ENCODE assay signal across 25 mouse cellular contexts in the genomic region with DNA sequence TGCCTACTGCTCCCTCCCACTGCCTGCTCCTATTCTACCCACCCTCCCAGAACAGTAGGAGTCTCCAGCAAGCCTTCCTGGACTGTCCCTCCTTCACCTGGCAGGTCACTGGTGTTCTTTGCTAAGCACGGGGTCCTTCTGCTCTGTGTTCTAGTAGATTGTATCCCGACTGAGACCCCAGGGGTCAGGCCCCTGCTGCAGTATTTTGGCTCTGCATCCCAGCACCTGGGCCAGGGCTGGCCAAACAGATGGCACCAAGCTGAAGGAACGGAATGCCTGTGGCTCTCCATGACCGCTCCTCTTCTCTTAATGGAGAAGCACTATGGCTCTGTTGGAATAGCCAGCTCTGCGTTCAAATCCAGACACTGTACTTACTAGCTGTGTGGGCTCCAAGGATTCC. TPM values are rescaled to one million over a fixed set of nuclear protein-coding genes. Genes with fewer than 3 reads are reported as not detected.
DNase-seq lines count a peak whose midpoint lies in the region; ATAC-seq and TF ChIP-seq lines count a peak whose summit lies in the region.
"Had no signal": no experiment of that assay in that cellular context is flagged by ENCODE, and none has a peak within 500 bp of the region (broad histone marks: within the 10 kb centered on the region; RNA-seq: fewer than 3 reads in every experiment).

No protein-coding gene starts in this region.

- peaks cover 22% of the 10 kb centered on the region for H3K4me1 ChIP-seq in liver, adult 2 months (ENCODE audit: control insufficient read depth, insufficient read depth, low read length)
- H3K4me1 ChIP-seq in liver, embryonic 15.5 days (replicated peaks): 0 out of 2 replicates have a peak, but pooled peaks cover 2% of the 10 kb centered on the region

- TF ChIP-seq CTCF in liver, adult 2 months (IDR thresholded peaks at IDR 0.05; ENCODE audit: low read depth, low read length): no peak

- peaks cover 11% of the 10 kb centered on the region; the same call in 1 of the 2 replicates for H3K79me2 ChIP-seq in liver, adult 2 months (ENCODE audit: control insufficient read depth, insufficient read depth, low read length)

- DNase-seq in cerebellum, postnatal 14 days: peak; percentile 38 to 62
- DNase-seq in cerebellum, adult 9-11 months: no peak
- peak; percentile 47 for DNase-seq in liver, adult 2 months (ENCODE audit: extremely low read depth, low read depth, low spot score)
- no peak for DNase-seq in liver
- no peak for DNase-seq in spleen, postnatal 10 days (ENCODE audit: low spot score in 2 of 2)
- DNase-seq: adrenal gland, postnatal 14 days; cerebellum, adult 8-10 months; embryo, embryonic 11 days; gastrocnemius, postnatal 14 days; heart, adult 2 months had no signal

- peak overlapping the region; percentile 96 for H3K4me3 ChIP-seq in liver, adult 2 months (ENCODE audit: insufficient read depth, low read depth, low read length)
- H3K4me3 ChIP-seq in liver, embryonic 15.5 days (replicated peaks): peak overlapping the region; percentile 42
- H3K4me3 ChIP-seq: embryonic facial prominence, embryonic 15.5 days; forebrain, embryonic 12.5 days; heart, adult 2 months; heart, embryonic 12.5 days; hindbrain, embryonic 10.5 days had no signal

- H3K9ac ChIP-seq in liver, adult 2 months (ENCODE audit: low read depth, low read length): peak overlapping the region; percentile 99
- H3K9ac ChIP-seq in liver, embryonic 15.5 days: no peak overlapping the region
- H3K9ac ChIP-seq: embryonic facial prominence, embryonic 15.5 days; forebrain, embryonic 12.5 days; heart, embryonic 12.5 days; hindbrain, embryonic 14.5 days had no signal

- peak overlapping the region; percentile 96 for H3K27ac ChIP-seq in liver, adult 2 months (replicated peaks; ENCODE audit: insufficient read depth, low read depth, low read length)
- H3K27ac ChIP-seq in liver, embryonic 15.5 days (replicated peaks): no peak overlapping the region
- H3K27ac ChIP-seq: embryonic facial prominence, embryonic 15.5 days; forebrain, embryonic 12.5 days; heart, adult 2 months; hindbrain, embryonic 10.5 days; hindbrain, embryonic 14.5 days had no signal

- no peaks in the 10 kb centered on the region for H3K9me3 ChIP-seq in liver, embryonic 15.5 days (replicated peaks)
- H3K9me3 ChIP-seq: embryonic facial prominence, embryonic 15.5 days; forebrain, embryonic 12.5 days; heart, embryonic 12.5 days; hindbrain, embryonic 10.5 days had no signal

- H3K27me3 ChIP-seq in liver, adult 2 months (ENCODE audit: control insufficient read depth, insufficient read depth, low read length): no peaks in the 10 kb centered on the region
- H3K27me3 ChIP-seq in liver, embryonic 15.5 days: no peaks in the 10 kb centered on the region
- H3K27me3 ChIP-seq: embryonic facial prominence, embryonic 15.5 days; forebrain, embryonic 12.5 days had no signal

- TF ChIP-seq POLR2A in liver, adult 2 months (IDR thresholded peaks at IDR 0.05; ENCODE audit: extremely low read depth, insufficient read depth, low read length): no peak

- 34% methylated on average over 5 of the region's 5 CpGs for WGBS in liver, adult 2 months
- WGBS in liver, embryonic 15.5 days (ENCODE audit: insufficient replicate concordance): 65% methylated on average over 5 of the region's 5 CpGs

- peak overlapping the region; percentile 52 for H3K4me2 ChIP-seq in liver, embryonic 15.5 days
- H3K4me2 ChIP-seq: embryonic facial prominence, embryonic 15.5 days; forebrain, embryonic 12.5 days; heart, embryonic 12.5 days; hindbrain, embryonic 14.5 days had no signal

- H3K36me3 ChIP-seq in liver, adult 2 months (ENCODE audit: control insufficient read depth, insufficient read depth, low read length): no peaks in the 10 kb centered on the region
- H3K36me3 ChIP-seq in liver, embryonic 15.5 days (replicated peaks): no peaks in the 10 kb centered on the region
- H3K36me3 ChIP-seq: embryonic facial prominence, embryonic 15.5 days; forebrain, embryonic 12.5 days; heart, embryonic 12.5 days; hindbrain, embryonic 10.5 days had no signal

- no peak for ATAC-seq in liver, embryonic 15.5 days (ENCODE audit: insufficient read depth)
- ATAC-seq in activated CD4-positive, CD25-positive, alpha-beta regulatory T cell, adult 4 months: no peak
- ATAC-seq: forebrain, embryonic 16.5 days had no signal

RNA-seq across cellular contexts. Expression of a gene that starts 0.7 kb away (rescaled TPM):
- total RNA-seq in liver, adult 2 months (2014; rRNA removed): 137 and 158 TPM in 2 replicates
- 263 and 285 TPM in 2 replicates for polyA plus RNA-seq in liver, adult 2 months (2012; rRNA removed)
- 3.6 and 3.7 TPM in 2 replicates for polyA plus RNA-seq in liver, embryonic 15.5 days (2015; fragmentation: Nextera tagmentation; extraction: Ambion mirVana)
- not detected for polyA plus RNA-seq in activated CD4-positive, CD25-positive, alpha-beta regulatory T cell, adult 4 months (2017; shearing (Covaris generic))
- total RNA-seq: common myeloid progenitor, adult 5-6 weeks; gastrocnemius, postnatal 14 days; MEL had no signal
- polyA plus RNA-seq: embryonic facial prominence, embryonic 11.5 days; embryonic facial prominence, embryonic 15.5 days; forebrain, embryonic 12.5 days; forebrain, embryonic 16.5 days; frontal cortex, adult 2 months; gonadal fat pad, adult 2 months; heart, embryonic 12.5 days; heart, embryonic 16.5 days; hindbrain, embryonic 10.5 days; hindbrain, embryonic 14.5 days had no signal

RNA-seq across cellular contexts. Expression of a gene that starts 16.5 kb away (rescaled TPM):
- 0.07 TPM in 1 of 2 replicates, not detected in the other for total RNA-seq in liver, adult 2 months (2014; rRNA removed)
- polyA plus RNA-seq in liver, adult 2 months (2012; rRNA removed): 0.02 TPM in 1 of 2 replicates, not detected in the other
- polyA plus RNA-seq in liver, embryonic 15.5 days (2015; fragmentation: Nextera tagmentation; extraction: Ambion mirVana): 0.03 TPM in 2 replicates
- polyA plus RNA-seq in activated CD4-positive, CD25-positive, alpha-beta regulatory T cell, adult 4 months (2017; shearing (Covaris generic)): not detected
- total RNA-seq: common myeloid progenitor, adult 5-6 weeks; MEL had no signal
- polyA plus RNA-seq: frontal cortex, adult 2 months had no signal

RNA-seq across cellular contexts. Expression of a gene that starts 44.0 kb away (rescaled TPM):
- 0.28 and 0.34 TPM in 2 replicates for total RNA-seq in liver, adult 2 months (2014; rRNA removed)
- polyA plus RNA-seq in liver, adult 2 months (2012; rRNA removed): 0.17 and 0.20 TPM in 2 replicates
- 11.8 and 13.2 TPM in 2 replicates for polyA plus RNA-seq in liver, embryonic 15.5 days (2015; fragmentation: Nextera tagmentation; extraction: Ambion mirVana)
- polyA plus RNA-seq in activated CD4-positive, CD25-positive, alpha-beta regulatory T cell, adult 4 months (2017; shearing (Covaris generic)): not detected
- total RNA-seq: gastrocnemius, adult 18-20 months had no signal

Comparison
In these comparisons a context has a peak if more than half of its experiments do, and no peak if none do; other contexts are left out.
1. DNase-seq: peak in cerebellum, postnatal 14 days (2 of 2) and liver, adult 2 months (single experiment); none in cerebellum, adult 9-11 months (single experiment), liver (single experiment) and spleen, postnatal 10 days (0 of 2).
2. RNA of a gene that starts 0.7 kb away (polyA plus RNA-seq): 263 to 285 TPM in liver, adult 2 months; 3.6 to 3.7 TPM in liver, embryonic 15.5 days and not detected in activated CD4-positive, CD25-positive, alpha-beta regulatory T cell, adult 4 months; every median in the first group is over 10 times any median in the second.
3. RNA of a gene that starts 44.0 kb away (polyA plus RNA-seq): 11.8 to 13.2 TPM in liver, embryonic 15.5 days; 0.17 to 0.20 TPM in liver, adult 2 months and not detected in activated CD4-positive, CD25-positive, alpha-beta regulatory T cell, adult 4 months; every median in the first group is over 10 times any median in the second.